Mouse (Mus musculus): Measurements from ENCODE around the gene Fam181b.

The Fam181b gene

GRCm38 (mm10) chr7:93079785-93080730, at the start of gene Fam181b:
TSS of gene Fam181b (plus strand) at chr7:93079865.
- no peak for DNase-seq (ENCODE audit: extremely low read depth, low read depth)

GRCm38 (mm10) chr7:93037763-93038471, 41.7 kb upstream of the Fam181b start:
- no peak for DNase-seq (ENCODE audit: extremely low read depth, low read depth)

GRCm38 (mm10) chr7:93038472-93038828, 41.2 kb upstream of the Fam181b start:
- DNase-seq (ENCODE audit: extremely low read depth, low read depth), result no peak

GRCm38 (mm10) chr7:93039542-93039941, 40.1 kb upstream of the Fam181b start:
- DNase-seq (ENCODE audit: extremely low read depth, low read depth), result no peak

- DNase-seq (ENCODE audit: extremely low read depth, low read depth), result no peak
These were observed 35.3 kb upstream of the Fam181b start for GRCm38 (mm10) chr7:93044359-93044758.

GRCm38 (mm10) chr7:93044788-93045187, 34.9 kb upstream of the Fam181b start:
- DNase-seq (ENCODE audit: extremely low read depth, low read depth), result no peak

GRCm38 (mm10) chr7:93060831-93061230, 18.8 kb upstream of the Fam181b start:
- DNase-seq (ENCODE audit: extremely low read depth, low read depth), result no peak

GRCm38 (mm10) chr7:93061747-93062146, 17.9 kb upstream of the Fam181b start:
- no peak for DNase-seq (ENCODE audit: extremely low read depth, low read depth)

- no peak for DNase-seq (ENCODE audit: extremely low read depth, low read depth)
These were observed 17.5 kb upstream of the Fam181b start for GRCm38 (mm10) chr7:93062189-93062588.

- no peak for DNase-seq (ENCODE audit: extremely low read depth, low read depth)
These were observed 12.1 kb upstream of the Fam181b start for GRCm38 (mm10) chr7:93067464-93068015.

GRCm38 (mm10) chr7:93076435-93076960, 3.2 kb upstream of the Fam181b start:
- no peak for DNase-seq (ENCODE audit: extremely low read depth, low read depth)

- DNase-seq (ENCODE audit: extremely low read depth, low read depth), result no peak
These were observed 263 bp upstream of the Fam181b start for GRCm38 (mm10) chr7:93079420-93079784.

GRCm38 (mm10) chr7:93080731-93081430, 1.2 kb downstream of the Fam181b start:
- no peak for DNase-seq (ENCODE audit: extremely low read depth, low read depth)

- no peak for DNase-seq (ENCODE audit: extremely low read depth, low read depth)
These were observed 13.8 kb downstream of the Fam181b start for GRCm38 (mm10) chr7:93093371-93094058.

- no peak for DNase-seq (ENCODE audit: extremely low read depth, low read depth)
These were observed 15.8 kb downstream of the Fam181b start for GRCm38 (mm10) chr7:93095511-93095910.

GRCm38 (mm10) chr7:93104776-93105340, 25.2 kb downstream of the Fam181b start:
- no peak for DNase-seq (ENCODE audit: extremely low read depth, low read depth)

GRCm38 (mm10) chr7:93110370-93110965, 30.8 kb downstream of the Fam181b start:
- DNase-seq (ENCODE audit: extremely low read depth, low read depth), result no peak

- DNase-seq (ENCODE audit: extremely low read depth, low read depth), result no peak
These were observed 31.4 kb downstream of the Fam181b start for GRCm38 (mm10) chr7:93111056-93111455.

GRCm38 (mm10) chr7:93117561-93117960, 37.9 kb downstream of the Fam181b start:
- no peak for DNase-seq (ENCODE audit: extremely low read depth, low read depth)

- DNase-seq (ENCODE audit: extremely low read depth, low read depth), result no peak
These were observed 44.3 kb downstream of the Fam181b start for GRCm38 (mm10) chr7:93123936-93124335.

All from MEL-GATA-1-ER (cell line).